Mouse (Mus musculus): ENCODE measurements around the gene Stat3. TPM values are rescaled to one million over a fixed set of nuclear protein-coding genes. Genes with fewer than 3 reads are reported as not detected.

Stat3 gene
- total and polyA plus RNA-seq, 2 experiments from 2014 or later = 40.8 to 47.1 TPM

GRCm38 (mm10) chr11:100942388-100942787 is 3.0 kb upstream of the Stat3 start:
- Histone ChIP-seq H3K27ac (ENCODE audit: low read depth, low read length) (no peak overlapping the region), H3K36me3 (ENCODE audit: insufficient read depth, low read length) (no peaks in the 10 kb centered on the region), H3K4me3 (ENCODE audit: low read depth, low read length) (no peak overlapping the region), H3K9ac (replicated peaks; ENCODE audit: low read length, poor library complexity, severe bottlenecking) (no peak overlapping the region), H3K4me2 (ENCODE audit: low read depth, low read length, poor library complexity, severe bottlenecking) (no peak overlapping the region), H3K27me3 (ENCODE audit: insufficient read depth, low read length) (no peaks in the 10 kb centered on the region), H3K4me1 (ENCODE audit: insufficient read depth, low read length) (no peaks in the 10 kb centered on the region), H3K9me3 (ENCODE audit: low read length) (0 out of 2 replicates have a peak, but pooled peaks cover 4% of the 10 kb centered on the region)
- no peak for TF ChIP-seq CTCF (IDR thresholded peaks at IDR 0.05)
- WGBS = 79% methylated on average over 1 of the region's 1 CpGs
- ATAC-seq (ENCODE audit: low FRiP score) (no peak), DNase-seq (ENCODE audit: low spot score) (no peak)

DNA sequence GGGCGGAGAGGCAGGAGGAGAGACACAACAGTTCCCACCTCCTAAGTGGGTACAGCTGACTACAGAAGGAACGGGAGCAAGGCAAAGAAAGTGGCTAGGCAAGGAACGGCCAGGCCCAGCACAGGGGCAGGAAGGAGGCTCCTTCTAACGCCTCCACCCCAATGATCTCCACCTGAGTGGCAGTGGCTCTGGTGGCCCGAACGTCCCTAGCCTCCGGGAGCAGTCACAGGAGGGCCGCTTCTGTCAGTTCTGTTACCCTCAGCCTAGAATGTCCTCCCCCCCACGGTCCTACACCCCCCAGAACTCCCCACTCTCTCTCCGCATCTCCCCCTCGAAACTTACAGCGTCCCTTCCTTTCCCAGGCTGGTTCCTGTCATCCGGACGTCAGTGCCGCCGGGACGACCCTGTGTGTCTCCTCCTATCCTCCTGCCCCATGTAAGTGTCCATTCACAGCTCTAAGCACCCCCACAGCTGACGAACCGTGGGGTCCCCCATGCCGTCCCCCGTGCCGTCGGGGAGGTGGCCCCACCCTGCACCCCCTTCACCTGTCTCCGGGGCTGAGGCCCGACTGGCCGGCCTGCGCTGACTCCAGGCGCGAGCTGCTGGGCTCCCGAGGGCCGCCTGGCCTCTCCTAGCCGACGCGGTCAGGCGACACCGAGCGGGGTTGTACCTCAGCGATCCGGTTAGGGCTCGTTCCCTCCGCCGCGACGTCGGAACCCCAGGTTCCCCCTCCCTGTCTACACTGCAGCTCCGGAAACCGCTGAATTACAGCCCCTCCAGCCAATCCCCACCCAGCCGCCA is 429 bp downstream of the Stat3 start:
- no peak for DNase-seq (ENCODE audit: low spot score)

GRCm38 (mm10) chr11:100938112-100938511 is 1.2 kb downstream of the Stat3 start:
- ATAC-seq (ENCODE audit: low FRiP score) (no peak), DNase-seq (ENCODE audit: low spot score) (peak; percentile 30)
- Histone ChIP-seq H3K9ac (replicated peaks; ENCODE audit: low read length, poor library complexity, severe bottlenecking) (no peak overlapping the region), H3K27ac (ENCODE audit: low read depth, low read length) (no peak overlapping the region), H3K36me3 (ENCODE audit: insufficient read depth, low read length) (no peaks in the 10 kb centered on the region), H3K4me1 (ENCODE audit: insufficient read depth, low read length) (no peaks in the 10 kb centered on the region), H3K27me3 (ENCODE audit: insufficient read depth, low read length) (no peaks in the 10 kb centered on the region), H3K9me3 (ENCODE audit: low read length) (no peaks in the 10 kb centered on the region), H3K4me3 (ENCODE audit: low read depth, low read length) (peak overlapping the region; percentile 88), H3K4me2 (ENCODE audit: low read depth, low read length, poor library complexity, severe bottlenecking) (peak overlapping the region; percentile 74)
- 27% methylated on average over 5 of the region's 5 CpGs for WGBS
- TF ChIP-seq CTCF (IDR thresholded peaks at IDR 0.05) = no peak

More for the DNA sequence above, 429 bp downstream of the Stat3 start:
- Histone ChIP-seq H3K27ac (ENCODE audit: low read depth, low read length) (peak overlapping the region; percentile 74), H3K4me3 (ENCODE audit: low read depth, low read length) (peak overlapping the region; percentile 88), H3K27me3 (ENCODE audit: insufficient read depth, low read length) (no peaks in the 10 kb centered on the region), H3K4me1 (ENCODE audit: insufficient read depth, low read length) (no peaks in the 10 kb centered on the region), H3K36me3 (ENCODE audit: insufficient read depth, low read length) (no peaks in the 10 kb centered on the region), H3K4me2 (ENCODE audit: low read depth, low read length, poor library complexity, severe bottlenecking) (peak overlapping the region; percentile 74), H3K9ac (replicated peaks; ENCODE audit: low read length, poor library complexity, severe bottlenecking) (peak overlapping the region; percentile 93), H3K9me3 (ENCODE audit: low read length) (no peaks in the 10 kb centered on the region)
- under 1% methylated on average over 38 of the region's 48 CpGs for WGBS
- TF ChIP-seq CTCF (IDR thresholded peaks at IDR 0.05) = no peak
- peak; percentile 99 for ATAC-seq (ENCODE audit: low FRiP score)

DNA sequence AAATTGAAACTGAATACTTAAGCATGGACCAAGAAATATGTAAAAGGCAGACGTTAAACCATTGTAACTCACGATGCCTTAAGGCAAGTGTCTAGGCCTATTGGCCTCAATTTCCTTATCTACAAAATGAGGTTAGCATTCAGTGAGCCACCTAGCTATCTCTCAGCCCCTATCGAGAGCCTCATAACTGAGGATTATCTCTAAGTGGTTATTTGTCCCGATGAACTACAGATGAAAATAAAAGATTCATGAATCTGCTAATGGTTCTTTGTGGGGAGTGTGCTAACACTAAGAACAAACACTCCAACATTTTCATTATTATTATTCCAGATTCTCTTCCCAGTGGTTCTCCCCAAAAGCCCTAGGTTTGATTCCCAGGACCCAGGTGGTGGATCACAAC is 2.0 kb downstream of the Stat3 start:
- no peaks in the 10 kb centered on the region for H3K4me1 ChIP-seq (ENCODE audit: insufficient read depth, low read length)
- TF ChIP-seq CTCF (IDR thresholded peaks at IDR 0.05) = no peak
- WGBS = 54% methylated on average over 4 of the region's 4 CpGs
- peak overlapping the region; percentile 74 for H3K4me2 ChIP-seq (ENCODE audit: low read depth, low read length, poor library complexity, severe bottlenecking)
- H3K9me3 ChIP-seq (ENCODE audit: low read length) = no peaks in the 10 kb centered on the region
- H3K4me3 ChIP-seq (ENCODE audit: low read depth, low read length) = no peak overlapping the region; the same call in 1 of the 2 replicates
- H3K27me3 ChIP-seq (ENCODE audit: insufficient read depth, low read length) = no peaks in the 10 kb centered on the region
- ATAC-seq (ENCODE audit: low FRiP score) = no peak
- no peaks in the 10 kb centered on the region for H3K36me3 ChIP-seq (ENCODE audit: insufficient read depth, low read length)
- no peak overlapping the region for H3K9ac ChIP-seq (replicated peaks; ENCODE audit: low read length, poor library complexity, severe bottlenecking)
- H3K27ac ChIP-seq (ENCODE audit: low read depth, low read length) = no peak overlapping the region
- DNase-seq (ENCODE audit: low spot score) = no peak

GRCm38 (mm10) chr11:100935373-100936355 is 3.7 kb downstream of the Stat3 start:
- H3K27me3 ChIP-seq (ENCODE audit: insufficient read depth, low read length) = no peaks in the 10 kb centered on the region
- H3K4me1 ChIP-seq (ENCODE audit: insufficient read depth, low read length) = no peaks in the 10 kb centered on the region
- H3K9me3 ChIP-seq (ENCODE audit: low read length) = no peaks in the 10 kb centered on the region
- no peak overlapping the region for H3K4me2 ChIP-seq (ENCODE audit: low read depth, low read length, poor library complexity, severe bottlenecking)
- no peak for TF ChIP-seq CTCF (IDR thresholded peaks at IDR 0.05)
- ATAC-seq (ENCODE audit: low FRiP score) (no peak), DNase-seq (ENCODE audit: low spot score) (no peak)
- H3K27ac ChIP-seq (ENCODE audit: low read depth, low read length) = no peak overlapping the region
- 81% methylated on average over 8 of the region's 8 CpGs for WGBS
- no peaks in the 10 kb centered on the region for H3K36me3 ChIP-seq (ENCODE audit: insufficient read depth, low read length)
- no peak overlapping the region for H3K9ac ChIP-seq (replicated peaks; ENCODE audit: low read length, poor library complexity, severe bottlenecking)
- H3K4me3 ChIP-seq (ENCODE audit: low read depth, low read length) = no peak overlapping the region

All from midbrain, postnatal 0 days (tissue).